Mouse (Mus musculus) gastrocnemius, postnatal 25 days (tissue): Measurements from ENCODE around the gene Olfr106-ps. TPM values are rescaled to one million over a fixed set of nuclear protein-coding genes. Genes with fewer than 3 reads are reported as not detected.

Experiments used
- DNase-seq: peaks from one replicate; pipeline ENCODE4 v3.0.0; 2022
- long read RNA-seq, 2 experiments: library from polyadenylated mRNA; stranded (forward); transcript quantifications; one replicate each; pipeline ENCODE4 v2.0.0; 2021
- total RNA-seq, 2 experiments: library from RNA; stranded (reverse); gene quantifications; 1 replicate in 1 of 2; 2 replicates in 1 of 2; pipeline ENCODE4 v1.2.3; 2021

Gene Olfr106-ps
- total RNA-seq = not detected
- long read RNA-seq, experiment 1 = 0 reads
- long read RNA-seq, experiment 2 = 0 reads

GRCm38 (mm10) chr17:37390093-37390492, at the start of gene Olfr106-ps:
Gene Olfr106-ps, plus strand, starts transcription at chr17:37390393.
- DNase-seq = no peak

- DNase-seq = no peak
Observed at GRCm38 (mm10) chr17:37359282-37359681, 30.9 kb upstream of the Olfr106-ps start, which contains the start of gene Olfr104-ps. Gene Olfr104-ps, plus strand, starts transcription at chr17:37359582.

GRCm38 (mm10) chr17:37378733-37379132, 11.5 kb upstream of the Olfr106-ps start, which contains the start of gene Olfr105-ps:
Gene Olfr105-ps, plus strand, starts transcription at chr17:37379033.
- DNase-seq = no peak

GRCm38 (mm10) chr17:37398926-37399325, 8.7 kb downstream of the Olfr106-ps start, which contains the start of gene Olfr107:
Gene Olfr107, plus strand, starts transcription at chr17:37399226.
- no peak for DNase-seq

GRCm38 (mm10) chr17:37413380-37413779, 23.2 kb downstream of the Olfr106-ps start:
- no peak for DNase-seq

- no peak for DNase-seq
Observed at GRCm38 (mm10) chr17:37445180-37445579, 55.0 kb downstream of the Olfr106-ps start, which contains the start of gene Olfr108. Gene Olfr108, plus strand, starts transcription at chr17:37445480.

Other genes starting within 250 kb of the Olfr106-ps start
- not detected for gene Olfr93, start 228.9 kb upstream of the Olfr106-ps start, total RNA-seq
- not detected for gene Ubd, start 196.5 kb upstream of the Olfr106-ps start, total RNA-seq
- gene Olfr94, start 189.4 kb upstream of the Olfr106-ps start, total RNA-seq = not detected
- not detected for gene Olfr95, start 177.3 kb upstream of the Olfr106-ps start, total RNA-seq
- not detected for gene Olfr96, start 170.2 kb upstream of the Olfr106-ps start, total RNA-seq
- gene Olfr97, start 153.1 kb upstream of the Olfr106-ps start, total RNA-seq = not detected
- gene Olfr98, start 126.6 kb upstream of the Olfr106-ps start, total RNA-seq = not detected
- gene H2-M3, start 120.2 kb upstream of the Olfr106-ps start, total RNA-seq = 1 to 10 TPM in 1 of 2 experiments, under 1 TPM in 1; 0.99 to 1.3 TPM
- gene Olfr99, start 106.9 kb upstream of the Olfr106-ps start, total RNA-seq = not detected
- not detected for gene Olfr101, start 86.1 kb upstream of the Olfr106-ps start, total RNA-seq
- gene Olfr102, start 73.3 kb upstream of the Olfr106-ps start, total RNA-seq = not detected
- gene Olfr103, start 50.7 kb upstream of the Olfr106-ps start, total RNA-seq = not detected
- not detected for gene Olfr104-ps, start 30.8 kb upstream of the Olfr106-ps start, total RNA-seq
- not detected for gene Olfr105-ps, start 11.4 kb upstream of the Olfr106-ps start, total RNA-seq
- gene Olfr107, start 8.8 kb downstream of the Olfr106-ps start, total RNA-seq = not detected
- gene Olfr108, start 55.1 kb downstream of the Olfr106-ps start, total RNA-seq = not detected
- gene Olfr109, start 68.5 kb downstream of the Olfr106-ps start, total RNA-seq = not detected
- not detected for gene H2-M2, start 93.2 kb downstream of the Olfr106-ps start, total RNA-seq
- gene Olfr110, start 102.1 kb downstream of the Olfr106-ps start, total RNA-seq = not detected
- not detected for gene Olfr111, start 117.6 kb downstream of the Olfr106-ps start, total RNA-seq
- gene Olfr112, start 179.1 kb downstream of the Olfr106-ps start, total RNA-seq = not detected
- not detected for gene Olfr113, start 187.3 kb downstream of the Olfr106-ps start, total RNA-seq
- not detected for gene Olfr114, start 202.3 kb downstream of the Olfr106-ps start, total RNA-seq
- not detected for gene Olfr115, start 236.7 kb downstream of the Olfr106-ps start, total RNA-seq
- gene Olfr116, start 236.8 kb downstream of the Olfr106-ps start, total RNA-seq = not detected